Mouse (Mus musculus): Measurements from ENCODE around the gene Bbof1. TPM values are rescaled to one million over a fixed set of nuclear protein-coding genes. Genes with fewer than 3 reads are reported as not detected.

The Bbof1 gene
- 0.14 and 0.25 TPM in 2 replicates for polyA plus RNA-seq (2012; ENCODE audit: low replicate concordance)

DNA sequence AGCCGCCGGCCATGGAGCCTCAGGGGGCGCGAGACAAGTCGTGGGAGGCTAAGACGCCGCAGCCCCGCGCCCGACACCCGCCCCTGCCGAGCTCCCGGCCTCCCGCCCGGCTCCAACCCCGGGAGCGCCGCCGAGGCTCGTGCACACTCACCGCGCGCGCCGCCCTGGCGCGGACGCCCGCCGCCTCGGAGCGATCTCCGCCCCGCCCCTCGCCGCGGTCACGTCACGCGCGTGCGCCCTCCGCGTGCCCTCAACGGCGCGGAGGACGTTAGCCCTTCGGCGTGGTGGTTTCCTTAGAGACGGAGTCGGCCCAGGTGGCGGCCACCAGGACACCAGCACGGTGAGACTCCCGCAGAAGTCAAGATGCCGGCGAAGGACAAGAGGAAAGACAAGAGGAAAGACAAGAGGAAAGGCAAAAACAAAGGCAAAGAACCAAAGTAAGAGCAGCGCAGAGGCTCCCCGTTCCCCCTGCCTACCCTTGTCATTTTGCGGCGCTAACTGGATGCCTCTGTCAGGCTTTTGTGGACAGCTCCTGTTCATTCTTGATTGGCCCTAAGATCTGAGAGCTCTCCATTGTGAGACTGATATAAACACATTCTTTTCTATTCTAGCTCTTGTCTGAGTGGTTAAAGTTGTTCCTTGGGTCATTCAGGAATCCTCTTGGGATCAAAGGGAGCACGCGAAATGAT lies at the start of gene Bbof1, which contains the start of gene Entpd5:
Bbof1 (plus strand) TSS at position 253 of the 689 bp plus-strand sequence.
Entpd5 (minus strand) TSS at position 211 of the 689 bp plus-strand sequence.

DNA sequence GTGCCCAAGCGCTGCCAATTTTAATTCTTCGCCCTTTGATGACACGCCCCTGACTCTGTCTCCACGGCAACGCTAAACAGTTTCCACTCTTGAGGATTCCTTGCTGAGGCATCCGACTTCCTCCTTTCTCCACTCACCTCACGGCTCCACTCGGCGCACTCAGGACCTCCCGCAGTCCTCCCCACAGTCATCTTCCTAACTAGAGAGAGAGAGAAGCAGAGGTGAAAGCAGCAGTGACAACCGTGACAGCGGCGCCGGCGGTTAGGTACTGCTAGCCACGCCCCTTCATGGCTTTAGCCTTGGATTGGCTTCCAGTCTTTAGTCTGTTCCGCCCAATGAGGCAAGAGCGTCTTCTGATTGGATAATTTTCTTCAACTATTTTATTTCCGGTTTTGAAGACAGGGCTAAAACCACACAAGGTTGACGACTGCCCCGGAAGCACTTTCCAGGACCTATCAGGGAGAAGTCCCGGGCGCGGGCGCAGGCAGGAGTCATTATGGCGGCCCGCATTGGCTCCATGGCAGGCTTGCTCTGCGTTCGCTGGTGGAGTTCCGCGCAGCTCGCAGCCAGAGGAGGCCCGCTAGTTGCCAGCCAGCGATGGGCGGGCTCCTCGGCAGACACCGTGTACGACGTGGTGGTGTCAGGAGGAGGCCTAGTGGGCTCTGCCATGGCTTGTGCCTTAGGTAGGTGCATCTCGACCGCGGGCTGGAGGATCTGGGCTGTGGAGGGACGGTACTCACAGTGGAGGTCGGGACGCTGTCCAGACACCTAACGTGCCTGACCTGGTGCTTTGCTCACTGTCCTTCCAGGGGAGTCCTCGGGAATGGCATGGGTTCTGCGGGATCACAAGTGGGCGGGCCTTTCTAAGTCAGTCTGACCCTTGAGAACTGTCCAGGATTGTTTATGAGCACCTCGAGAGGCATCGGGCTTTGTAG lies 47.0 kb upstream of the Bbof1 start, which contains the start of the genes Coq6 and Fam161b:
Coq6 (plus strand) TSS at position 103 of the 935 bp plus-strand sequence.
Fam161b (minus strand) TSS at position 279 of the 935 bp plus-strand sequence.

DNA sequence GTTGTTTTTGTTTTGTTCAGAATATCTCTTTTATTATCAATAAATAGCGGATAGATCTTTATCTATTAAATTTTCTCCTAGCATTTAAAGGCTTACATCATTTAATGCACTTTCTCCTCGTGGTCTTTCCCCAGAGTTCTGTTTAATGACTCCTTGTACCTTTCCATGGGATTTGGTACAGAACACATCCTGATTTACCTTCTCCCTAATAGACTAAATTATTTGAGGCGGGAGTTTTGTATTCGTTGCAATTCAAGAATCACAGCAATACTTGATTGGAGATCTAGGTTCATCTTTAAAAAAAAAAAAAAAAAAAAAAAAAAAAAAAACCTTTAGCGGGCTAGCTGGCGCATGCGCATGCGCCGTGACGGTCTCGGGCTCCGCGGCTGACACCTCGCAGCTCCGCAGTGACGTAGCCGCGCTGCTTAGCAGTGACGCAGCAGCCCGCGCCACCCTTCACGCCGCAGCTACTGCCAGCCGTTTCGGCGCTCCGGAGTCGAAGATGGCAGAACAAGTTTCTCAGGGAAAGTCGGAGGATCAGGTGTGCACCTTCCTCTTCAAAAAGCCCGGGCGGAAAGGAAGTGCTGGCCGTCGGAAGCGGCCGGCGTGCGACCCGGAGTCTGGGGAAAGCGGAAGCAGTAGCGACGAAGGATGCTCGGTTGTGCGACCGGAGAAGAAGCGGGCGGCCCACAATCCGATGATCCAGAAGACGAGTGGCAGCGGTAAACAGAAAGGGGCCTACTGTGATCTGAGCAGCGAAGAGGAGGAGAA lies 8.1 kb downstream of the Bbof1 start, which contains the start of gene Rnf113a2:
Rnf113a2 (plus strand) TSS at position 363 of the 771 bp plus-strand sequence.

DNA sequence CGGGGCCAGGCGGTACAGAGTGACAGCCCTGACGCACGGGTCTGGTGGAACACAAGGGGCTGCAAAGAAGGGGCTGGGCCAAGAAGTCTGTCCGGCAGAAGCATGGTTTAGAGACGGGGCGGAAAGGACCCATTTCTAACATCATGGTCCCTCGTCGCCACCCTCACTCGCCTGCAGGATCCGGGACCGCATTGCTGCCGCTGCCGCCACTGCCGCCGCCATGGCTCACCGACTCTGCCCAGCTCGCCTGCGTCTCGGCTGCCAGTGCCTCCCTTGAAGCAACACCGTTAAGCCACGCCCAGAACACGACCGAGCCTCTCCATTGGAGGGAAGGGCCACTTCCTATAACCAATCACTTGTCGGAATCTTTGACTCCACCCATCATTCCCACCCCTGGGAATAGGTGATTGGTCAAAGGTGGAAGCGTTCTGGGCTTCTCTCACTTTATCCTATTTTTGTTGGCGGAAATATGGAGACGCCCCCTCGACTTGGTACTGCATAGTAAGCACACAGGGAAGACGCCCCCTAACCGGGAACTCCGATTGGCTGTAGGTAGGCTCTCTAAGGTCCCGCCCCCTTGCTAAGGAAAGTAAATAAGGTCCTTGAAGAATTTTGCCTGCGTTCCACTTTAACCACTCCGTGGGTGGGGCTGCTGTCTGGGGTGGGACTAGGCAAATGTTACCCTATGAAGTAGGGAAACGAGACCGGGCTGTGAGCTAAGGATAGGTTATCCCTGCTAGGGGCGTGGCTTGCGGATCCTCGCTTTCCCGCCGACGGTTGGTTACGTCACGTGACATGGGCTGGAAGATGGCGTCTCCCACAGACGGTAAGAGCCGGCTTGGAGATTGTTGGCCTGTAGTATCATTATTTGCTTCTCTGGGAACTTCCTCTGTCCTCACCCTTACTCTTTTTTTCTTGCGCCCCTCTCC lies 42.1 kb downstream of the Bbof1 start, which contains the start of the genes Aldh6a1 and Lin52:
Aldh6a1 (minus strand) TSS at position 287 of the 929 bp plus-strand sequence.
Lin52 (plus strand) TSS at position 705 of the 929 bp plus-strand sequence.

Other genes with a start within 250 kb of the Bbof1 start
- 141 and 153 TPM in 2 replicates for gene Elmsan1, start 190.2 kb upstream of the Bbof1 start, polyA plus RNA-seq (2012; ENCODE audit: low replicate concordance)
- gene Ptgr2, start 123.8 kb upstream of the Bbof1 start, polyA plus RNA-seq (2012; ENCODE audit: low replicate concordance): 1.1 and 2.6 TPM in 2 replicates
- gene Zfp410, start 92.2 kb upstream of the Bbof1 start, polyA plus RNA-seq (2012; ENCODE audit: low replicate concordance): 2.6 and 2.8 TPM in 2 replicates
- gene Coq6, start 47.4 kb upstream of the Bbof1 start, polyA plus RNA-seq (2012; ENCODE audit: low replicate concordance): 5.9 and 8.2 TPM in 2 replicates
- 0.23 and 0.38 TPM in 2 replicates for gene Fam161b, start 47.2 kb upstream of the Bbof1 start, polyA plus RNA-seq (2012; ENCODE audit: low replicate concordance)
- 2.0 and 8.9 TPM in 2 replicates for gene Entpd5, start within 50 bp of the Bbof1 start, polyA plus RNA-seq (2012; ENCODE audit: low replicate concordance)
- 18.0 and 29.7 TPM in 2 replicates for gene Rnf113a2, start 8.1 kb downstream of the Bbof1 start, polyA plus RNA-seq (2012; ENCODE audit: low replicate concordance)
- gene Aldh6a1, start 41.9 kb downstream of the Bbof1 start, polyA plus RNA-seq (2012; ENCODE audit: low replicate concordance): 2.4 and 4.5 TPM in 2 replicates
- 0.71 and 1.4 TPM in 2 replicates for gene Lin52, start 42.4 kb downstream of the Bbof1 start, polyA plus RNA-seq (2012; ENCODE audit: low replicate concordance)
- not detected in 2 replicates for gene Vsx2, start 160.7 kb downstream of the Bbof1 start, polyA plus RNA-seq (2012; ENCODE audit: low replicate concordance)
- gene Abcd4, start 208.3 kb downstream of the Bbof1 start, polyA plus RNA-seq (2012; ENCODE audit: low replicate concordance): 4.1 and 7.4 TPM in 2 replicates
- not detected in 2 replicates for gene Vrtn, start 231.9 kb downstream of the Bbof1 start, polyA plus RNA-seq (2012; ENCODE audit: low replicate concordance)